Mouse (Mus musculus): ENCODE data around the gene Mlph.
A peak's percentile ranks its signal among the peaks of the same experiment; 100 is the strongest.

Gene Mlph

GRCm38 (mm10) chr1:90909161-90909560 lies 5.7 kb upstream of the Mlph start:
- no peak for DNase-seq (ENCODE audit: low read depth, low spot score)

GRCm38 (mm10) chr1:90909631-90910152 lies 5.2 kb upstream of the Mlph start:
- no peak for DNase-seq (ENCODE audit: low read depth, low spot score)

DNA sequence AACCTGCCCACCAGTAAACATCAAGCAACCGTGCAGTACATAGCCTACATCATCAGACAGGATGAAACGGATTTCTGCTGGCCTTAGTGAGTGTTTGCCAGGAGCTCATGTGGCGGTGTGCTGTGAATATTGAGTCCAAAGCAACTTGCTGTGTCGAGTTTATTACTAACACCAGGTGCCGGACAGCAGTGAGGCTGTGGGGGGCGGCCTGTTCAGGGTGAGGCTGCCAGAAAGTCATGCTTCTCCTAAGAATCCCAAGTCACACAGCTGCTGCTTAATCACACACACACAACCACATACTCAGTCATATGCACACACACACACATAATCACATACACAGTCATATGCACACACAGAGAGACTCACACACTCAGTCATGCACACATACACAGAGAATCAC lies 1.7 kb upstream of the Mlph start:
- DNase-seq (ENCODE audit: low read depth, low spot score): no peak

GRCm38 (mm10) chr1:90917509-90917908 lies 2.6 kb downstream of the Mlph start:
- no peak for DNase-seq (ENCODE audit: low read depth, low spot score)

DNA sequence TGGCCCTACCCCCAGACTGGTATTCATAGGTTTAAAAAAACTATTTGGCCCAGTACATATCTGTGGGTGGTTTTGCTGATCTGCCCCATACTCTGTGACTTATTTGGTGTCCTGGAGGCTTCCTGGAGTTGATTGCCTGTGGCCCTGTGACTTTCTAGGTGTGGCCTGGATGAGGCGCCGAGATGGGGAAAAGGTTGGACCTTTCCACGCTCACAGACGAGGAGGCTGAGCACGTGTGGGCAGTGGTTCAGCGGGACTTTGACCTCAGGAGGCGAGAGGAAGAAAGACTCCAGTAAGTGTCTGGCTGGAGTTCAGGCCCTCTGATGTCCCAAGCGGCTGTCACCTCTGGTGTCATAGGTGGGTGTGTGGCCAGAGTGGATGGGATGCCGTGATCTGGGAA lies 6.8 kb downstream of the Mlph start:
- DNase-seq (ENCODE audit: low read depth, low spot score): no peak

GRCm38 (mm10) chr1:90926030-90926429 lies 11.1 kb downstream of the Mlph start:
- no peak for DNase-seq (ENCODE audit: low read depth, low spot score)

DNA sequence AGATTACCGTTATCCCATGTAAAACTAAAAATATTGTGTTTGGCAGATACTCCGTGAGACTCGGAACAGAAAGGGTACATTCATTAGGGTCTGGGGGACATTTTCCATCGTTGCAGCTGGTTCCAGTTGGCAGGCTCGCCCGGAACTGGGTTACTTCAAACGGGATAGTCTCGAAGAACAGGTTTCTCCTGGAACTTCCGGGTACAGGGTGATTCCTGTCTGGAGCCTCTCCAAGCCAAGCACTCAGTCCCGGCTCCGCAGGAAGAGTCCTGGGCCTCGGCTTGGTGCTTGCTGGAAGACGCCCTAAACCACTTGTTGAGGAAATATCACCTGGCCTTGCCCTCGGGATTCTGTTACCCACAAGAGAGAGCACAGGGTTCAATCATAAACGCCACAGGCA lies 12.4 kb downstream of the Mlph start:
- DNase-seq (ENCODE audit: low read depth, low spot score): no peak

- DNase-seq (ENCODE audit: low read depth, low spot score): peak; percentile 21
Observed at GRCm38 (mm10) chr1:90927929-90928574, 13.2 kb downstream of the Mlph start.

DNA sequence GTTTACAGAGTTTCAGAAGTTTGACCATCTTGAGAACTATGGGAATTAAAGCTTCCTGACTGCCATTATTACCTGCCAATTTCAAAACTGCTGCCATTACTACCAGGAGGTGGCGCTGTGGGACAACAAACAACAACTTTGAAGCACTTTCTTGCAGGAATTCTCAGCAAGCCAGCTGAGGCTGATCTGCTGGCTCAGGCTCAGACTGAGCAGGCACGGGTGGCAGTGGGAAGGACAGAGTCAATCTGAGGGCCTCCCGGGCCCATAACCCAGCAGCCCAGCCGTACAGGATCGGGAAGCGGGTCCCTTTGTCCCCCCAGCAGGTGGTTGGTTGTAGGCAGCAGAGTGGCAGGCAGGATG lies 13.7 kb downstream of the Mlph start:
- DNase-seq (ENCODE audit: low read depth, low spot score): peak; percentile 92

- DNase-seq (ENCODE audit: low read depth, low spot score): no peak
Observed at GRCm38 (mm10) chr1:90933001-90933400, 18.1 kb downstream of the Mlph start.

DNA sequence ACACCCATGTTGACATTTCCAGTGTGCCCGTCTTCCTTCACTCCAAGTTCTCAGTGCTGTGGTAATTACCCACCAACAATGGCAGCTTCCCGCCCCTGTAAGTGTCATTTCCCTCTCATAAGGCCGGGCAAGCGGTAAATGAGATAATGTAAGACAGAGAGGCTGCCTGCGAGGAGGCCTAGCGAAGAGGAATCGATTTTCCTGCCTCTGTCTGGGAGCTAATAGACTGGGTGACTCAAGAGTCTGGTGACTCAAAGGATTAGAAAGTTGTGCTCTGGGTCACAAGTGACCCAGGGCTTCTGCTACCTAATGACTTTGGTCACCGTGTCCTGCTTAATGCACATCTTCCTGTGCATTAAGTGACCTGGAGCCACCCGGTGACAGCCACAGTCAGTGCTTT lies 22.1 kb downstream of the Mlph start:
- DNase-seq (ENCODE audit: low read depth, low spot score): no peak

GRCm38 (mm10) chr1:90939980-90940379 lies 25.1 kb downstream of the Mlph start:
- no peak for DNase-seq (ENCODE audit: low read depth, low spot score)

GRCm38 (mm10) chr1:90945171-90945570 lies 30.3 kb downstream of the Mlph start:
- DNase-seq (ENCODE audit: low read depth, low spot score): peak; percentile 41

DNA sequence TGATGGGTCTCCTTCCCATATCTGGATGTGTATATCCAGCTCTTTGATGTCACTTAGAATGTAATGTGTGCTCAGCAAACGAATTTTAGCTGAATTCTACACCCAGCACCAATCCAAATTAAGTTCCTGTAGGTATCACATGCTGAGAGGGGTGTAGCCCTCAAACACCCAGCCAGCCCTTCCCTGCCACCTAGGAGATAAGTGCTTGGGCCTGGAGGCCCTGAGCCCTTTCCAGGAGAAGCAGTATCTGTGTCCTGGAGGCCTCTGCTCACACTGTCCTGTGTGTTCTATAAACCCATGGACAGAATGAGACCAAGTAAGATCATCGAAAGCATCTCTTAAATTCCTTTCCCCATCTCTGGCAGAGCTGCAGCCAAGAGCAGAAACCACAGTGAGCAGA lies 32.4 kb downstream of the Mlph start:
- no peak for DNase-seq (ENCODE audit: low read depth, low spot score)

GRCm38 (mm10) chr1:90949309-90949708 lies 34.4 kb downstream of the Mlph start:
- DNase-seq (ENCODE audit: low read depth, low spot score): no peak

- no peak for DNase-seq (ENCODE audit: low read depth, low spot score)
Observed at GRCm38 (mm10) chr1:90951670-90952069, 36.8 kb downstream of the Mlph start.

DNA sequence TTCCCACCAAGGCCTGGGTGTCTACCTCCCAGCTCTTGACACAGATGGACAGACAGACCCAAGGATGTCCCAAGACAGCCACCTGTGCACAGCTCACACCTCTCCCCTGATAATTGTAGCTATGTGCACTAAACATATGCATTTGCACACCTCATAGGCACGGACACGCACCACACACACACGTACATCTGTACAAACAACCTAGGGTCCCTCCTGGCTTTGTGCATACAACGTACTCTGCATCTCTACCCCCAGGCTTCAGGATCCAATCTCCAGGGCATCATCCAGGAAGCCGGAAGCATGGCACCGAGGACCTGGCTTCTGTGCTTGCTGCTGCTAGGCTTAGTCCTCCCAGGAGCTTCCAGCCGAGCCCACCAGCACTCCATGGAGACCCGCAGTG lies 37.9 kb downstream of the Mlph start, which contains the start of gene Prlh:
Gene Prlh, plus strand, starts transcription at position 301 of the 400 bp plus-strand sequence.
- DNase-seq (ENCODE audit: low read depth, low spot score): no peak

DNA sequence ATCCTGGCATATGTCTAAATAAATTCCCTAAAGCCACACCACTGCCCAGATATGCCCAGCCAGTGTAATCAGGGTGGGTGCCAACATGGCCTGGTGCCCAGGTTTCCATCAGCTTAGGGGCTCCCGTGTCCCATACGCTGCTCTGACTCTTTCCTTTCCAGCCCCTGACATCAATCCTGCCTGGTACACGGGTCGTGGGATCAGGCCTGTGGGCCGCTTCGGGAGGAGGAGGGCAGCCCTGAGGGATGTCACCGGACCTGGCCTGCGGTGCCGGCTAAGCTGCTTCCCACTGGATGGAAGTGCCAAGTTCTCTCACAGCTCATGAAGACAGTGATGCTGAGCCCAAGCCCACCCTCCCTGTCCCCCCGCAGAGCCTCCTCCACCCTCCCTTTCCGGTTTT lies 38.8 kb downstream of the Mlph start:
- no peak for DNase-seq (ENCODE audit: low read depth, low spot score)

GRCm38 (mm10) chr1:90956245-90957096 lies 41.6 kb downstream of the Mlph start:
- DNase-seq (ENCODE audit: low read depth, low spot score): peak; percentile 85

GRCm38 (mm10) chr1:90962526-90962925 lies 47.6 kb downstream of the Mlph start:
- DNase-seq (ENCODE audit: low read depth, low spot score): no peak

GRCm38 (mm10) chr1:90962994-90963393 lies 48.1 kb downstream of the Mlph start:
- DNase-seq (ENCODE audit: low read depth, low spot score): no peak

DNA sequence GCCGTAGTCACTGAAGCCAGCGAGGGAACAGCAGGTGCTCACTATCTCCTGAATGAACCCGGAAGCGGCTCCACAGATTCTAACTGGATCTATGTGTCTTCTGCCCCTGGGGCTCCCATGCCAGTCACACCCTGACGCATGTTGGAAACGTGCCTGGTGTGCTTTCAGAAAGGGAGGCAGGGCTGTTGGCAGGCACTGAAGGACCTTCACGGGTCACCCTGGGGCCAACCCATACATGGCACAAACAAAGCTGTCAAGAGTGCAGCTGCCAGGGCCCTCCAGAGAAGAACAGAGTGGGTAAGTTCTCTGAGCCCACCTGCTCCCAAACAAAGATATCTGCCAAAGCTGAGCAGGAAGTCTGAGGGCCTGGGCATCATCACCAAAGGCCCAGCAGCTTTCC lies 52.7 kb downstream of the Mlph start:
- no peak for DNase-seq (ENCODE audit: low read depth, low spot score)

DNA sequence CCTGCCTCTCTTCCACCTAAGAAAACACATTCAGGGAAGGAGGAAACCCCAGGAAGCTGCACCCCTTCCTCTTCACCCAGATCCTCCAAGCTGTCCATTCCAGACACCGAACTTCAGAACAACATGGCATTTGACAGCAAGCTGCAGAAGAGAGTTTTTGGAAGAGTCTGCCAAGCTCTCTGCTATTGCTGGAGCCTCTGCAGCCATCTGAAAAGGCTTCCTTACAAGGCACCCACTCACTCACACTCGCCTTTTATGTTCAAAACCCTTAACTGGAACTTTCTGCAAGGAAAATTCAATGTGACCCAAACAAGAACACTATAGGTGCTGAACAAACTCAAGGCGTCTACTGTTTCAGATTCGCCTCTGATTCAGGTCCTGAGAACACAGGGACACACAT lies 53.8 kb downstream of the Mlph start:
- DNase-seq (ENCODE audit: low read depth, low spot score): no peak

All from ES-CJ7 (cell line).